Mouse (Mus musculus) erythroid progenitor cell, adult 5-6 weeks (primary cell): ENCODE measurements around the gene Zfp146. TPM values are rescaled to one million over a fixed set of nuclear protein-coding genes. Genes with fewer than 3 reads are reported as not detected.
"Not testable (repeated sequence)": the region's sequence is repeated elsewhere in the genome, so short reads cannot be mapped to it uniquely, and the experiment has no call there.

Source experiments
- ATAC-seq: replicated peaks from 2 replicates; pipeline ENCODE4 v1.8.0; 2016; ENCODE audit warnings: moderate number of reproducible peaks, mild to moderate bottlenecking, moderate TSS enrichment, inconsistent platforms; ENCODE audit not compliant: poor library complexity, low FRiP score, severe bottlenecking
- total RNA-seq, 2 experiments: library from RNA; stranded (forward) in 1 of 2; stranded (reverse) in 1 of 2; fragments of 150-400 nt in 1 of 2; fragments of 186-747, 209-891 nt in 1 of 2; gene quantifications; 2 replicates each; pipeline versions ENCODE4 v1.2.3 to v1.2.4; 2015 to 2017; ENCODE audit warnings: low replicate concordance in 2 of 2

The Zfp146 gene
- total RNA-seq, 2 experiments from 2014 or later: 35.6 to 48.2 TPM

DNA sequence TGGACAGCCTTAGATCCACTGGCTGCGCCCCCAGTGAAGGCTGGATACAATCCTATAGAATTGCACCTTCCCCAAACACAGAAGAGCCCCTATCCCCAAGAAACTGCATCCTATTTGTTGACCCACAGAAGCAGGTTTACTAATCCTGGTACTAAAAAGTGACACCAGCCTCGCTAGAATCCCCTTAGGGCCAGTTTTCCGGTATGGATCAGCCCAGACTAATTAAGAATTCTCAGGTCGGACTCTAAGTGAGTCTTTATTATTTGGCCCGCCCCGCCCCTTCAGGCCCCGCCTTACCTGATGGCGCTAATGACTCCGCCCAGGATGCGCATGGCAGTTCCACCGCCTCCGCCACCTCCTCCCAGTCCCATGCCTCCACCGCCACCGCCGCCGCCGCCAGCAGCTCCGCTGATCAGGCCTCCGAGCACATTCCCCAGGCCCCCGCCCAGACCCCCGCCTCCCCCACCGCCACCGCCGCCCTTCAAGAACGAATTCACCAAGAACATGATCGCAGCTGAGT is 24.1 kb upstream of the Zfp146 start:
- peak; percentile 84 for ATAC-seq

DNA sequence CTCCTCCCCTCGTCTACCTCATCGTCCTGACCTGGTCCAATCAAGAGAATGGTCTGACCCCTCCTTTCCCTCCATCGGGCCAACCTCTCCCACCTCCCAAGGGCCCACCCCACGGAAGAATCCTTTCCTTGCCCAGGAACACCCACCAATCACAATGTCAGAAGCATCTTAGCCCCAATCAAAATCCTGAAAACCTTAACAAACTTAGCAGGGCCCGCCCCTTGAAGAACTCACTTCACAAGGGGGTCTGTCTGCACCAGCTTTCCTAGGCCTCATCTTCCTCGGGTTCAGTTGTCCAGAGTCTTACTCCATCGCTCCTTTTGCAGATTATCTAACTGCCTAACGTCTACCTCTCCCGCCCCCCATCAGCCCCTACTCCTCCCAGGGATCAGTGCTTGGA is 23.5 kb upstream of the Zfp146 start:
- ATAC-seq: no peak

DNA sequence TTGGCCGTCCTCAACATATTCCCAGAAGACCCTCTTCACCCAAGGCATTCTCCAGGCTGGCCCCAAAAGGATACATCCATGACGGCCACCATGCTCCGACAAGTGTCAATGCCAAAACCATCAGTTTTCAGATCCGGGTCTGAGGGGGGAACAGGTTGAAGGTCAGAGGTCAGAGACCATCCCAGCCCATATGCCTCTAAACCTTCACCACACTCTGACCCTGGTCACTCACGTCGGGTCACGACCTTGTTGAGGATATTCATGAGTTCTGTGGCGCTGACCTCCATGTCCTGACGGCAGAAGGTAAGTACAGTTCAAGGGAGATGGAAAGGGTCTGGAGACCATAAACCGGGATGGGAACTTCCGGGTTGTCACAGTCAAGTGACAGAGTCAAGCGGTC is 22.5 kb upstream of the Zfp146 start:
- ATAC-seq: no peak

DNA sequence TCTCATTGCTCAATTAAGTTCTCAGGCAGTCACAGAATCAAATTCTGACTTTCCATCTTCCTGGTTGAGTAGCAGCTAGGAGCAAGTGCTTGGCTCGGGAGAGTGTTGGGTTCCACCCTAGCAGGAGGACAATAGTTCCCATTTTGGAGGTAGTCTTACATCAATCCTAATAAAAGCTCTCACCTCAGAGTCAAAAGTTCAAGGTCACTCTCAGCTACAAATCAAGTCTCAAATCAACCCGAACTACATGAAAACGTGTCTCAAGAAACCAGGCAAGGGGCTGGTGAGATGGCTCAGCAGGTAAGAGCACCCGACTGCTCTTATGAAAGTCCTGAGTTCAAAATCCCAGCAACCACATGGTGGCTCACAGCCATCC is 19.6 kb upstream of the Zfp146 start:
- ATAC-seq: no peak

DNA sequence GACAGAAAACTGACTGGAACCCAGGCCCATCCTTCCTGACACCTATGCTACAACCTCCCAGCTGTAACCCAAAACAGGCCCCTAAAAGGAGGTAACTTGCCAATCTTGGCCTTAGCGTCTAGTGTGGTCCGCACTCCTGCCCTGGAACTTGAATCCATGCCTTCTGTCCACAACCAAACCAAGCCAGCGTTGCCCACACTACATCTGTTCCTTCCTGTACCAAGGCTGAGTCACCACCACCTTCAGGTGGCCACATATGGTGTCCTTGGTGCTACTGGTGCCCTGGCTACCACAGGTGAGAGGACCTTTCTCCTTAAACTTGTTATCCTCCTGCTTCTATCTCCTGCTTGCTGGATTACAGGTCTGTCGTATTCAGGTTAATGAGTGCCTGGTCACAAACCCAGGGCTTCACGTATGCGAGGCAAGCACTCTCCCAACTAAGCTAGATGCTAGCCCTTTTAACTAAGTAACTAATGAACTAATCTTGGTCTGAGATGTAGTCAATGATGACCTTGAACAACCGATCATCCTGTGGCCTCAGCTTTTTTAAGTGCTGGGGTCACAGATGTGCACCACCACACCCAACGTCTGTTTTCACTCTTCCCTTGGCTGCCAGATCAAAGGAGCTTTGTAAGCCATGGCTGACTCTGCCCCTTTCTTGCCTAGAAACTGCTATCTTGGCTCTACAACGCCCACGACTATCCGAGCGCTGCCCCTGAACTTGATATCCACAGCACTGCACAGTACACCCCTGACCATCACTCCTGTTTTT is 19.0 kb upstream of the Zfp146 start:
- no peak for ATAC-seq

DNA sequence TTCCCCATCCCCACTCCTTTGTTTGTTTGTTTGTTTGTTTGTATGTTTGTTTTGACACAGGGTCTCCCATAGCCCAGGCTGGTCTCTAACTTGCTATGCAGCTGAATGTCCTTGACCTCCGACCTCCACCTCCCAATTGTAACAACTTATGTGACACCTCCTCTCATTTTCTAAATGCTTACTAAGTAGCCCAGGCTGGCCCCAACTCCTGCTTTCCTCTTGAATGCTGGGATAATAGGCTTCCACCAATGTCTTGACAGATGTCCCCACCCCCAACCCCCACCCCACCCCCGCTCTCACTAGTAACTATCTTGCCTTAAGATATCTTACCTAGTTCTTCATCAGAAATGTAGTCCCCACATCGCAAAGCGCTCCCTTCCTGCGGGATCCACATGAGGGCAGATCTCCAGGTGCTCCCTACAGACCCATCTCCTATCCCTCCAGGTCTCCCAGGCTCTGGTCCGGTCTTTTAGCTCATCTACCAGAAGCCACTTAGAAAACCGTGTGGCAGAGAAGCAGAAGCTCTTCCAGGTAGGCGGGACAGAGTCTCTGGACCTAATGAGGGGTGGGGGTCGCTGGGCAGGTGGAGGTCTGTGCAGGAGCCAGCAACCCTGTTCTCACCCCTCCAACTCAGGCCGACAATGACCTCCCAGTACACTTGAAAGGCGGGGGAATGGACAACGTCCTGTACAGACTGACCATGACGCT is 15.2 kb upstream of the Zfp146 start:
- no peak for ATAC-seq

DNA sequence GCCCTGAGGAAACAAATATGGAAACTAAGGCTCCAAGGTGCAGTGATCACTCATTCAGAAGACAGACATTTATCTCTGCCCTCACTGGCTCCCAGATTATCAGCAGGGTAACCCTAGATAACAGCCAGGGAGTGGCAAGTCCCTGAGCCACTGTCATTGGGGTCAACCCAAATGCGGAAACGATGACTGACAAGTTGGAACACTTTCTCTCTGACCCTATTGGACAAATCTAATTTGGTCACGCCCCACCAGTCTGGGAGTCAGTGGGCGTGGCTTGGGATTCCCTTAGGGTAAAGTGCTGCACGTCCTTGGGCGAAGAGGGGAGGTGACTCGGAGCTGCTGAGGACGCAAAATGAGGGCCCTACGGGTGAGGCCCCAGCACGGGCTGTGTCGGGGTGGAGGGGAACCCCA is 14.3 kb upstream of the Zfp146 start, which contains the start of gene Cox7a1:
Gene Cox7a1, plus strand, starts transcription at position 266 of the 411 bp plus-strand sequence.
- peak; percentile 86 for ATAC-seq

DNA sequence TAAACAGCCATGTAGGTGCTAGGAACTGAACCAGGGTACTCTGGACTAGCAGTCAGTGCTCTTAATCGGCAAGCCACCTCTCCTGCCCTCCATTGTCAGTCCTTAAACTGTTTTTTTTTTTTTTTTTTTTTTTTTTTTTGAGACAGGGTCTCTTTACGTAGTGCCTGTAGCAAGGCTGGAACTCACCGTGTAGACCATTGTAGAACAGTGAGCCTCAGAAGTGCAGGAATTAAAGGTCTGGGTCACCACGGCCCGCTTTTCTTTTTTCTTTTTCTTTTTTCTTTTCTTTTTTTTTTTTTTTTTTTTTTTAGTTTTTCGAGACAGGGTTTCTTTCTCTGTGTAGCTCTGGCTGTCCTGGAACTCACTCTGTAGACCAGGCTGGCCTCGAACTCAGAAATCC is 13.6 kb upstream of the Zfp146 start:
- not testable (repeated sequence) for ATAC-seq

DNA sequence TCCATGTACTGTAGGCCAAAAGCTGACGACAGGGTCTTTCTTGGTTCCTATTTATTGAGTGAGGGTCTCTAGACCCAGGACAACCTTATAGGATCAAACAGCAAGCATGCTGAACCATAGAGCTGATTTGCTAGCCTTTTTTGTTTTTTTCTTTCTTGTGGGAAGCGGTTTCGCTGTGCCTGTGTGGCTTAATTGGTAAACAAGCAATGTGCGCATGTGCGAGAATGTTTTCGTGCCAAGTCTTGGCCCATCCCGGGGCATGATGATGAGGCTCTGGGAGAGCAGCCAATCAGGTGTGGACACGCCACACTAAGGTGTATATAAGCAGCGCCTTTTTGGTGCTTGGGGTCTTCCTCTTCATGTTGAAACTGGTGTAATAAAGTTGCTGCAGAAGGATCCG is 12.4 kb upstream of the Zfp146 start:
- not testable (repeated sequence) for ATAC-seq

DNA sequence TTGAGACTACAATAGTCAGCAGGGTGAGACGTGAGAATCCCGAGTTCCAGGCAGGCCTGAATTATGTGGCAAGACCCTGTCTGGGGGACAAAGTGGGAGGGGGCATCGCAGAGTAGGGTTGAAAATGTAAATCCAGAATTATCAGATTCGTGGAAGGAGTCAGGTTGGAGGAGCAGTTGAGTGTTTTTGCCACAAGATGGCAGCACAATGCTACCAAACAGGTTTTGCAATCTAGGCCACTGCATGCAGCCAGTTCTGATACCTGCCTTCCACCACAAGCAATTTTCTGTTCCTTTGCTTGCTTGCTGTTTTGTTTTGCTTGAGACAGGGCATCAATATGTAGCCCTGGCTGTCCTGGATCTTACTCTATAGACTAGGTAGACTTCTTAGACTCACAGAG is 11.8 kb upstream of the Zfp146 start:
- peak; percentile 65 for ATAC-seq

DNA sequence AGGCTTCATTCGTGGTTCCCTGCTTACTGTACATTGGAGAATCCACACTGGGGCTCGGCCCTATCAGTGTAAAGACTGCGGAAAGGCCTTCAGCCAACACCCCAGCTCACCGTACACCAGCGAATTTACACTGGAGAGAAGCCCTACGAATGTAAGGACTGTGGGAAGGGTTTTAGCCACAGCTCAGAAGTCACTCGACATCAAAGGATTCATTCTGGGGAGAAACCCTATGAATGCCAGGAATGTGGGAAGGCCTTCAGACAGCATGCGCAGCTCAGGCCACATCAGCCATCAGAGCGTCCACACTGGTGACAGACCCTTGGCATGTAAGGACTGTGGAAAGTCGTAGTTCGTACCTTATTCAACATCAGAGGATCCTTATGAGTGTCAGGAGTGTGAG is 8.7 kb upstream of the Zfp146 start:
- no peak for ATAC-seq

DNA sequence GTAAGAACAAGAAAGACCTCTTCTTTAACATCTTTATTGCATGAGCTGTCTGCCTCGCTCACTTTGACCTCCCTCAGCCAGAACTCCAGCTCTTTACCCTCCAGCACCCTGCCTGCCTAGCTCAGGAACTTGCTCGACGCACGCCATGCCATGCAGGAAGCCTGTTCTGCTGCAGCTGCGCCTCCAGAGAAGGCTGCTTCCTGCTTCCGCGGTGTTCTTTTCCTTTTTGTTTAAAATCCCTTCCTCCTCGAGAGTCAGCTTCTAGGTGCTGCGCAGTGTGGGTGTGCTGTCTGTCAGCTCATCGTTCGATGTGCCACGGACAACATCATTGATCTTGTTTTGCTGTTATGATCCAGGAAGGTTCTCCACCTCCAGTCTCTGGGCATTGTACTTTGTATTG is 6.9 kb upstream of the Zfp146 start:
- no peak for ATAC-seq

DNA sequence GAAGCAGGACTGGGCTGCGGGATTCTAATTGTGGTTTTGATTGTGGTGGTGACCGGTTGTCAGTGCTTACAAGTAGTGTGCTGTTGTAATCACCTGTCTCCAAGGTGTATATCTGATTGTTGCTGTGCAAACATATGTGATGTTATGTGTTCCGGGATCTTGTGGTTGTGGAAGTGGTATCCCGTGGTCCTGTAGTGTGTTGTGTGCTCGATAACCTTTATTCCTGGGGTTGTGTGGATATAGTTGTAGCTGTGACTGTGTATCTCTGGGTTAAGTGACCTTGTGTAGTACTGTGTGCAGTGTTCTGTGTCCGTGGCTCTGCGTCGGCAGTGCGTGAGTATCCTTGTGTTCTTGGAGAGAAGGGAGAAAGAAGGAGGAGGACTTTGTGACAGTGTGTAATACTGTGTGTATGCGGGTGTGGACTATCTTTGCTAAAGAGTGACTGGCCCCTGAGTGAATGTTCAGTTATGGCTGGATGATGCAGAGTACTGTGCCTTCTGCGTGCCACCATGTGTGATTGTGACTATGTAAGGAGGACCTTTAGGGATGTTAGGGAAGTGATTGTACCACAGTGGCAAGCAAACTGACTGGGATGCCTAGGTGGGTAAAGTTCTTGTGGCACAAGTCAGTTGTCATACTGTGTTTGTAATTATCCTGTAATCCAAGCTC is 867 bp upstream of the Zfp146 start:
- peak; percentile 22 for ATAC-seq

DNA sequence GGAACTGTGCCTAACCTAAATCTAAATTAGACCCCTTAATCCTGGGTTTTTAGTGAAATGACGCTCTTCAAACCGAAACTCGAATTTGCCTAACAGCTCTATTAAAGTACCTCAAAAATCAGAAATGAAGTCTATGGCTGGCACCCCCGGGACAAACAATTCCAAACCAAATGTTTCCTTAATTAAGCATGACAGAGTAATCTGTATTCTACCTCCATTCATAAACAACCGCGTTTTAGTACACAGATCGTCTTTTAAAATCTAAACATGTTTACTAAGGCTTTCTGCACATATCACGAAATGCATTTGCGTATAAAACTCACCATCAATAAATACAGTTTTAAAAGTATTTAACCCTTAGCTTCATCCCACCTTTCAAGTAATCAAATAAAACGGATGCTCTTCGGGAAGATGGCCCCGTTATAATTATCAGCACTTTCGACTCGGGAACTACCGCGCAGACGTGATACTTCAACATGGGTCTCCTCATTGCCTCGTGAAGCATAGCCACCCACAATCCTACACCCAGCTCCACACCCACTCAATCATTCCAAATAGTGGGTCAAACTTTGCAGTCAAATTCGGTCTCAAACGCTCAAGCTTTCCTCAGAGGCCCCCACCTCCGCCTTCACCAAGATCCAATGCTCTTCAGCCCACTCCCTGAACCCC is 502 bp downstream of the Zfp146 start:
- ATAC-seq: peak; percentile 37

DNA sequence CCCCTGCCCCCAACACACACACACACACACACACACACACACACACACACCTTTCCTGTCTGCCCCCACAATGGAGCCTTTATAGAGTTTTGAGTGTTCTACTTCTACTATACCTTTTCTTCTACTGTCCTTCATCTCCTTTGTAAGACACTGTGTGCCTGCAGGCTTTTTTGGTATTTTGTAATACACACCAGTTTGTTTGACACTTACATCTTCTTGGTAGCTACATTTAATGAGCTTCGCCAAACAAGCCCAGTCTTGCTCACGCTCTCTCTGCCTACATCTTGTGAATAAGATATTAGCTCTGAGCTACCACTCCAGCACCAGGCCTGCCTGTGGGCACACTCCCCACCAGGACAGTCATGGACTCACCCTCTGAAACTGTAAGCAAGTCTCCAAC is 4.8 kb downstream of the Zfp146 start:
- ATAC-seq: no peak

DNA sequence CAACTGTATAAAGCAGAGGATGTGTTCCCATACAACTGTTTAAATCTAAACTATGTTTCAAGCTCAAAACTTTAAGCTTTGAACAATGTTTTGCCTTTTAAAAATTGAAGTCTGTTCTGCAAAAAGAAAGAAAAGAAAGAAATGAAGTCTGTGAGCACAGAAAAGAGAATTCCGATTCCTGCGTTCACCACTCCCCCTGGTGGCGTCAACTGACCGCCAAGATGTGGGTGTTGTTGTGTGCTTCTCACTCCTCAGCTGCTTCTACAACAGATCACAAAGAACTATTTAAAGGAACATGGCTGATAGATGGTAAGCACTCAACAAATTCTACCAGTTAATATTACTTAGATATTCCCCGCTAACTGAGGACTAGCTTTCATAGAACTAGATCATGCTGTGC is 6.4 kb downstream of the Zfp146 start:
- ATAC-seq: no peak

DNA sequence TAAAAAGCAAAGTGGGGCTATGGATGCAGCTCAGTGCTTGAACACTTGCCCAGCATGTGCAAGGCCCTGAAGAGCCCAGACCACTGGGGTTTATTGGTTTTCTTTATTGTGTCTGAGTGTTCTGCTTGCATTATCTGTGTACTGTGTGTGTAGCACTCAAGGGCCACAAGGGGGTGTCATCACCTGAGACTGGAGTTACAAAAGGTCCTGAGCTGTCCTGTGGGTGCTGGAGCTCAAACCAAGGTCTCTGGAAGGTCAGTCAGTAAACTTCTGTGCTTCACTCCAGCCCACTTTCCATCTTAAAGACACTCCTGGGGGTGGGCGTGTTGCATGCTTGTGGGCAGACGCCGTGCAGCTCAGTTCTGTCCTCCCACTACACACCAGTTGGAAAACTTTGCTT is 14.0 kb downstream of the Zfp146 start:
- ATAC-seq: no peak

DNA sequence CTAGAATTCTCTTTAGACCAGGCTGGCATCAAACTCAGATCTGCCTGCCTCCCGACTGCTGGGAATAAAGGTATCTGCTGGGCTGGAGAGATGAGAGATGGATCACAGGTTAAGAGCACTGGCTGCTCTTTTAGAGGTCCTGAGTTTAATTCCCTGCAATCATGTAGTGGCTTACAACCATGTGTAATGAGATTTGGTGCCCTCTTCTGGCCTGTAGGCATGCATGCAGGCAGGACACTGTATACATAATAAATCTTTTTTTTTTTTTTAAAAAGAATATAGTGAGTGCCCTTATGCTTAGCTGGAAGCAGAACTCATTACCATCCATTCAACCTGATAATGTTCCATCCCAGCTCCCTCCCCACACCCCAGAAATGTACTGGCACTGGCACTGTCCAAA is 15.5 kb downstream of the Zfp146 start:
- no peak for ATAC-seq

DNA sequence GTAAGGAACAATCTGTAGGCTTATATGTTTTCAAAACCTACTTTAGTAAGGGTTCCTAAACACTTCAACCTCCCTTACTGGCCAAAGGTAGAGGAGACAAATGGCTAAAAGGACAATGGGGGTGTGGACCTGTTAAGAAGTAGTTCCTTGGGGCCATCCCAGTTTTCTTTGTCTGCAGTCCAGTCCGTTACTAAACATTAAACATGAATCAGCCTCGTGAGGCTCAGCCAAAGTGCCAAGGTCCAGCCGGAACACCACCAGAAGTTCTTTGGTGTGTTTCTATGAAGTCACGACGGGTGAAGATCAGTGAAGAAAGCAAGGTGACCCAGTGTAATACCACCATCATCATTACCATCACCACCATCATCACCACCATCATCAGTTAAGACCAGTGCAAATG is 22.5 kb downstream of the Zfp146 start:
- no peak for ATAC-seq

DNA sequence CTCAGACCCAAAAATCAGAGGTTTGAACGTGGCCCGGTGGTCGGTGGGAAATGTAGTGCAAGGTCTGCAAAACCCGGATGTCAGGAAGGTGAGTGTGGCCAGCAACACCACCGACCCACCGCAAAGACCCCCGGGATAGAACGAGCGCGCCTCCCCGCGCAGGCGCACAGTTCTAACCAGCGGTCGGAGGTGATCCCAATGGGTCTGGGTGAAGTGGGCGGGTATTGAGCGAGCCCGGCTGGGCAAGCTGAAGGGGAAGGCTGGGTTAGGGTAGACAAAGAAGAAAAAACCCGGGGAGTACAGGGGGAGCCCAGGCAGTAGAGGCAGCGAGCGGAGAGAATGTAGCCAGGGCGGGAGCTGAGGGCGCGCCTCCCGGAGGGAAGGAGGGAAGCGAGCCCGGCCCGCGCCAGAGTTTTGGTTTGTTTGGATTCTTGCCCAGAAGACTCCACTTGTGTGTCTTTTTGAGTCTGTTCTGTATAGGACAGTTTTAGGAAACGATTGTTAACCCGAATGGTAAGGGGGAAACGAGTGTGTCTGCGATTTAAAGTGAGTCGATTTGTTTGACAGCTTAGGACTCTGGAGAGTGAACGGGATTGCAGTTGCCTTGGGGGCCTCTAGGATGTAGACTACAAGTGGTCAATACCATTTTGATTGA is 25.9 kb downstream of the Zfp146 start:
- no peak for ATAC-seq
